Mouse (Mus musculus): Measurements from ENCODE around the gene Cacul1.

Cacul1 gene

GRCm38 (mm10) chr19:60530171-60530570 is 50.7 kb downstream of the Cacul1 start:
- DNase-seq (ENCODE audit: low spot score) = no peak

GRCm38 (mm10) chr19:60529302-60529701 is 51.5 kb downstream of the Cacul1 start:
- no peak for DNase-seq (ENCODE audit: low spot score)

- no peak for DNase-seq (ENCODE audit: low spot score)
Observed at GRCm38 (mm10) chr19:60528602-60529001, 52.2 kb downstream of the Cacul1 start.

- DNase-seq (ENCODE audit: low spot score) = no peak
Observed at GRCm38 (mm10) chr19:60526876-60527275, 53.9 kb downstream of the Cacul1 start.

GRCm38 (mm10) chr19:60525086-60525485 is 55.7 kb downstream of the Cacul1 start:
- DNase-seq (ENCODE audit: low spot score) = no peak

GRCm38 (mm10) chr19:60524678-60525077 is 56.1 kb downstream of the Cacul1 start:
- no peak for DNase-seq (ENCODE audit: low spot score)

- no peak for DNase-seq (ENCODE audit: low spot score)
Observed at GRCm38 (mm10) chr19:60520131-60520530, 60.7 kb downstream of the Cacul1 start.

- no peak for DNase-seq (ENCODE audit: low spot score)
Observed at GRCm38 (mm10) chr19:60515064-60515463, 65.8 kb downstream of the Cacul1 start.

- no peak for DNase-seq (ENCODE audit: low spot score)
Observed at GRCm38 (mm10) chr19:60513431-60513830, 67.4 kb downstream of the Cacul1 start.

GRCm38 (mm10) chr19:60500209-60500608 is 80.6 kb downstream of the Cacul1 start:
- DNase-seq (ENCODE audit: low spot score) = no peak

- DNase-seq (ENCODE audit: low spot score) = no peak
Observed at GRCm38 (mm10) chr19:60497171-60497570, 83.7 kb downstream of the Cacul1 start.

GRCm38 (mm10) chr19:60495772-60496171 is 85.1 kb downstream of the Cacul1 start:
- DNase-seq (ENCODE audit: low spot score) = no peak

GRCm38 (mm10) chr19:60489566-60489965 is 91.3 kb downstream of the Cacul1 start:
- DNase-seq (ENCODE audit: low spot score) = no peak

GRCm38 (mm10) chr19:60485261-60485660 is 95.6 kb downstream of the Cacul1 start:
- no peak for DNase-seq (ENCODE audit: low spot score)

- DNase-seq (ENCODE audit: low spot score) = no peak
Observed at GRCm38 (mm10) chr19:60478859-60479258, 102.0 kb downstream of the Cacul1 start.

GRCm38 (mm10) chr19:60477788-60478187 is 103.0 kb downstream of the Cacul1 start:
- no peak for DNase-seq (ENCODE audit: low spot score)

Measured in testis, postnatal 14 days (tissue).